Mouse (Mus musculus) heart, postnatal 25 days (tissue): ENCODE measurements around the gene Ckmt1. TPM values are rescaled to one million over a fixed set of nuclear protein-coding genes. Genes with fewer than 3 reads are reported as not detected.
"Not testable (repeated sequence)": the region's sequence is repeated elsewhere in the genome, so short reads cannot be mapped to it uniquely, and the experiment has no call there.

ENCODE experiments used
- DNase-seq: peaks from one replicate; pipeline ENCODE4 v3.0.0; 2022; ENCODE audit warnings: low spot score
- intact Hi-C: fragments of 180-260 bp; cut with DNase I; formaldehyde crosslinking; loops from one replicate; pipeline ENCODE4 v1.15.1; 2025
- total RNA-seq, 2 experiments: library from RNA; stranded (reverse); gene quantifications; 2 replicates each; pipeline ENCODE4 v1.2.3; 2021

Ckmt1 gene
- 1 to 10 TPM; 1.3 to 2.4 TPM for total RNA-seq

DNA sequence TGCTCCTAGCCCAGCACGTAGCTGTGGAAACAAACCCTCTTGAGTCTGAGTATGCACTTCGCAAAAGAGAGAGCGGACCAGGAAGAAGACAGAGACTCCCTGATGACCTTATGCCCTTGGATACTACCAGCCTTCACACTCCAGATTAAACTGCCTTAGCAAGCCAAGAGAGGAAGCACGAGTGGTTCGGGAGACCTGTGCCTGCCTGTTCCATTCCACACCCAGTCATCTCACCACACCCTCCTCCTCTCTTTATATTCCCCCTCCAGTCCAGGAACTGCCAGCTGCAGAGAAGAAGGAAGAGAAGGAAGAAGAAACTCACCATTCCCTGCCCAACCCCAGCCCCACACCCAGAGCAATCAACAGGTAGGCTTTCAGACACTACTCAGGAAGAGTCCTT is at the start of gene Ckmt1:
Ckmt1 (plus strand) TSS at position 221 of the 400 bp plus-strand sequence.
- intact Hi-C loops: loop anchor here (5.0 kb wide), 1 partner anchor 185 kb away; the partner anchor contains the start of genes Tubgcp4 and Zscan29
- no peak for DNase-seq

DNA sequence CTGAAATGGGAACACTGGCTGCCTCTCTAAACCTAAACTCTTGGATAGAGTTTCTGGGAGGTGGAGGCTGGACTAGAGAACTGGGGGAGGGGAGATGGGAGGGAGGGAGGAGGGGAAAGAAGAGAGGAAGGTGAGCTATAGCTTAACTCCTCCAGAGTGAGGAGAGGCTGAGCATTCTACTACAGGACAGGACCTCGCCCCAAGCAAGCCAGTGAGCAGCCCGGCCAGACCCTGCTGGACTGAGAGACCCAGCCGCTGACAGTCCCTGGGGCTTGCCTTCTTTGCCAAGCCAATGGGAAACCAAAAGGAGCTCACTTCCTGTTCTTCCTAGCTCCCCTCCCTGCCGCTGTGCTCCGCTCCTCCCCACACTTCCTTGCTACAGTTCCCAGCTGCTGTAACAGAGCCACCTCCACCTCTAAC is 48.5 kb upstream of the Ckmt1 start:
- intact Hi-C loops: no loop called here

DNA sequence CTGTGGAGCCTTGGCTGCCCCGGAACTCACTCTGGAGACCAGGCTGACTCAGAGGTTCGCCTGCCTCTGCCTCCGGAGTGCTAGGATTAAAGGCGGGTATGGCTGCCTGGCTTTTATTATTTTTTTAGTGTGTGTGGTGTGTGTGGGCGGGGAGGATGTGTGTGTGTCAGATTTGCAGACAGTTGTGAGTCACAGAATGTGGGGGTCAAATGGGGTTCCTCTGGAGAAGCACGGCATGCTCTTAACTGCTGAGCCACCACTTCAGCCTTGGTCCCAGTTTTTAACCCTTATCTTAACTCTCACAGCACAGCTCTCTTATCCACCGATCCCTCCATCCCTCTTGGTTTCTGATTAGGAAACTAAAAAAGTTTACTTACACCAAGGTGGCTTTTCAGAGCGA is 41.2 kb upstream of the Ckmt1 start:
- no peak for DNase-seq
- intact Hi-C loops: no loop called here

More for the DNA sequence above, 48.5 kb upstream of the Ckmt1 start:
- peak; percentile 50 for DNase-seq

DNA sequence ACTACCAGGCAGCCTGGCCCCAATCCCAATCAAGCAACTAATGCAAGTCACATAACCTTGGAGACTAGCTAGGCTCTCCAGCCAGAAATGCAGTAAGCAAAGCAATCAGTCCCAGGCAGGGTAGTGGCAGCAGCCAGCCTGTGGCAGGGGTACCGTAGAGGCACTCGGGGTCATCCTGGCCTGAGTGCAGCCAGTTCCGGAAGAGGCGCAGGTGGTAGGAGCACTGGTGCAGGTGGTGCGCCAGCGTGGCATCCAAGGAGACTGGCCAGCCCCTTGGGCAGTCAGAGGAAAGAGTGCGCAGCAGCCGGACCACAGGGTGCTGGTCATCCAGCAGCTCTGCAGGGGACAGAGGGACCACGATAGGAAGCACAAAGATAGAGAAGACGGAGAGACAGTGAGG is 34.5 kb upstream of the Ckmt1 start:
- intact Hi-C loops: no loop called here
- DNase-seq: no peak

DNA sequence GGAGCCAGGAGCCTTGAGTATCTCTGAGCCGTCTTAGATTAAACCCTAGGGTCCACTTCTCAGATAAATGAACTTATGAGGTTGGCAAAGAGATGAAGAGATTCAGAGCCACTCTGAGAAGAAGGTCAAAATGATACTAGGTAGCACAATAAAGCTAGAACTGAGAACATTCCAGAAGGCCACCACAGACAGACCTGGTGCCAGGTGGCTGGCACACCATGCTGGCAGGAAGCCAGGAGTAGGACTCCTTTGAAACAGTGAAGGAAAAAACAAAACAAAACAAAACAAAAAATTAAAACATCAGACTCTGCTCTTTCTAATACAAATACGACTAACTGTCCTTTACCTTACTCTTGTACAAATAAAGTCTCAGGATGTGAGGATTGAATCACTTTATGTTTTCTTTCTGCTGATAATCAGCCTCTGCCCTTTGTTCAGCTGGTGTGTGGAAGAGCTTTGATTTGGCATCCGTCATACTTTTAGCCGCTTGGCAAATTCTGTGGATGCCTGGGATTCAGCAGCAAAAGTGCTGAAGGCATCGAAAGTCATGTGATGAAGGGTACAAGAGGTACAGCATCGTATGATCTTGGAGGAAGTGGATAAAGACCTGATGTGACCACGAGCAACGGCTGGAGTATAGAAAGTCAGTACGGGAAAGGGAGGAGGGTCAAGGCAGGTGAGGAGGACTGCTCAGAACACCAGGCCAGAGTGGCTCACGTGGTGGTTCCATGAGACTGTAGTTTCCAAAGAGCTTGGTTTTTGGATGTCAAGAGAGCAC is 33.6 kb upstream of the Ckmt1 start:
- DNase-seq: no peak
- intact Hi-C loops: no loop called here

DNA sequence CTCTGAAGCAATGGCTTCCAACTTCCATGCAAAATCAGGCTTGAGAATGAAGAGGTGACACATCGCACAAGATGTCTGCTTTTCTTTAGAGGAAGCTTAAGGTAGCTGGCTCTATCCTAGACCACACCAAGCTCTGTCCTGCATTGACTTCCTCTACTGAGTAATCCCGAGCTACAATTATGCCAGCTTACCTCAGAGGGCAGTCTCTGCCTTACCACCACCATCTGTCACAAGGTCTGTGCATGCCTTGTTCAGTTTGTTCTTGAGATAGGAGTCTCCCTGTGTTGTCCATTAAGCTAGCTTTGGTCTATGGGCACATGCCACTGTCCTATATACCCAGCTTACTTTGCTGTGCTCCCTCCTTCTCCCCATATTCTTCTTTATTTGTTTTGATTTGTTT is 28.0 kb upstream of the Ckmt1 start:
- intact Hi-C loops: no loop called here
- DNase-seq: no peak

DNA sequence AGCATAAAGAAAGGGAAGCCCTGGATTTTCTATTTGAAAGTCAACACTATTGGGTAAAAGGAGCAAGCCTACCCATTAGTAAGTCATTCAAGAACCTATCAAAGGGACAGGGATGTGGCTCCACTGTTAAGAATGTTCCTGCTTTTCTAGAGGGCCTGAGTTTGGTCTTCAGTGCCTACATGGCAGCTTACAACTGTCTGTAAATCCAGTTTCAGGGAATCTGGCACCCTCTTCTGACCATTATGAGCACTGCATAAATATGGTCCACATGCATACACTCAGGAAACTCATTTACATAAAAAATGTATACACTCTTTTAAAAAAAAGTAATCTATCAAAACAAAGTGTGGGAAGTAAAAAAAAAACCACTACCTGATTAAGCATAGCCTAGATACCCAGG is 18.5 kb upstream of the Ckmt1 start:
- intact Hi-C loops: no loop called here
- no peak for DNase-seq

DNA sequence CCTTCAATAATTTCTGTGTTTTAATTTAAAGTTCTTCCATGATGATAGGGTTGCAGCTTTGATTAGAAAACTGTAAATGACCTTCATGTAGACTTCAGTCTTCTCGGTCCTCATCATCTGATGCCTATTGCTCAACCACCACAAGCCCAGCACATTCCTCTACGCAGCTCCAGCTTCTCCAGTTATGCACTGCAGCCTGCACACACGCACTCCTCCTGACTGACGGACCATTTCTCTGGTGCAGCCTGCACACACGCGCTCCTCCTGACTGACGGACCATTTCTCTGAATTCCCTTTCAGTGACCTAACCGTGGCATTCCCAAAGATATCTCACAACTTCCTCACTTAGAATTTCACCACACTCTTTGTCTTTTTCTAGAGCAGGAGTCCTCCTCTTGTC is 4.4 kb upstream of the Ckmt1 start:
- DNase-seq: no peak
- intact Hi-C loops: no loop called here

DNA sequence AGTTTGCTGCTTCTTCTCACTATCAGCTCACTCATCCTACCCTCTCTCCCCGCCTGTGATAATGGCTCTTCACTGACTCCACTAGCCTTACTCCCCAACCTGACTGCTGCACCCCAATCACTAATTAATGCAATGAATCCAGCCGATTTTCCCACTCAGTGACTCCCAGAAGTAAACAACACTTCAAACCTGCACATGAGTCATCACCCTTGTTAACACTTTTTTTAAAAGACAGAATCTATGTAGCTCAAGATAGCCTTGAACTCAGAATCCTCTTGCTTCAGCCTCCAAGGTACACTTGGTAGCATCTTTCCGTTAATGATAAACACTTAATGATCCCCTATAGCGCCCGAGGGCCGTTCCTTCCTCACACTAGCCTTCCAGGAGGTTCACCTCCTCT is 3.1 kb upstream of the Ckmt1 start:
- intact Hi-C loops: loop anchor here (2.0 kb wide), 1 partner anchor 84 kb away; the partner anchor contains the start of gene Trp53bp1
- no peak for DNase-seq

DNA sequence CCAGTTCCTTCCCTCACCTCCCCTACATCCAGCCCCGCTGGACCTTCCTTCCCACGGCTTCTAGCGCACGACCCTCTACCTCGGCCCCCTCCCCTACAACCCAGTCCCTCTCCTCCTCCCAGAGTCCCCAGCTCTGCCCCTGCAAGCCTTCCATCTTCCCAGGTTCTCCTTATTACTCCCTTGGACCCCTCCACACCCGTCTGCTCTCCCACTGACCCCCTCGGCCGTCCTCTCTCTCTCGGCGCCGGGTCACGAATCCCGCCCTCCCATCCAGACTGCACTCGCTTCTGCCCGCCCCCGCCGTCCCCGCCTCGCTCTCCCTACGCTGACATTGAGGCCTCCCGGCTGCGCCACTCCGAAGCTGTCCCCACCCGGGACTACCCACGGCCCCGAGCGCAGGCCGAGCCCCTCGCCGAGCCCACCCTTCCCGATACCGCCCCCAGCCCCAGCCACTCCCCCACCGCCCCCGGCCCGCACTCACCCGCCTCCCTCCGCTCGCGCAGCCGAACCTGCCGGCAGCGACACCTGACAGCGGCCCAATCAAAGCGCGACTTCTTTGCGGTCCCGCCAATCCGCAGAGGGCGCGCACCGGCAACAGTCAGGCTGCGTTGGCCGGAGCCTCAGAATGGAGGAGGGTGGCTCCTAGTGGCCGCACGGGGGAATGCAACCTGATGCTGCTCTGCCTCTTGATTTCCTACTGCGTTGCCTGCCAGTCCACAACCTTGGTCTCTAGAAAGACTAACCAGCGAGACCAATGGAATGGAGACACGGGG is 2.5 kb upstream of the Ckmt1 start, which contains the start of gene Ppip5k1:
Ppip5k1 (minus strand) TSS at position 577 of the 773 bp plus-strand sequence.
- intact Hi-C loops: loop anchor here (2.0 to 5.0 kb wide), 2 partner anchors 84 to 183 kb away; partner anchors contain the start of genes Trp53bp1, Tubgcp4 and Zscan29
- peak; percentile 94 for DNase-seq

DNA sequence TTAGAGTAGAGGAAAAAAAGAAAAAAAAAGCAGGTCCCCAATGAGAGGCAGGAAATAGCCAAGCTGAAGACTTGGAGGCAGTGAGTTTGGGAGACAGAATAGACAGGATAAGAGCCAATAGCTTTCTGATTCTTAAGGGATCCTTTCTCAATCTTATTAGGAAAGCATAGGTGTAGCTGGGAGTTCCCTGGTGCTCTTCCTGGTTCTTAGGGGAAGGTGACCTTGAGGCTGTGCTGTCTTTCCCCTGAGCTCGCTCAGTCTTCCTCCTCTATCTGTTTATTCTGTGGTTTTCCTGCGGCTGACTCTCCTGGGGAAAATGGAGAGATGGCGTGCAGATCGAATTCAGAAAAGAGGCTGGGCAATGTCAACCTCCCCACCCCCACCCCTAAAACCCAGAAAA is 447 bp downstream of the Ckmt1 start:
- no peak for DNase-seq
- intact Hi-C loops: loop anchor here (5.0 kb wide), 1 partner anchor 186 kb away; the partner anchor contains the start of genes Tubgcp4 and Zscan29

DNA sequence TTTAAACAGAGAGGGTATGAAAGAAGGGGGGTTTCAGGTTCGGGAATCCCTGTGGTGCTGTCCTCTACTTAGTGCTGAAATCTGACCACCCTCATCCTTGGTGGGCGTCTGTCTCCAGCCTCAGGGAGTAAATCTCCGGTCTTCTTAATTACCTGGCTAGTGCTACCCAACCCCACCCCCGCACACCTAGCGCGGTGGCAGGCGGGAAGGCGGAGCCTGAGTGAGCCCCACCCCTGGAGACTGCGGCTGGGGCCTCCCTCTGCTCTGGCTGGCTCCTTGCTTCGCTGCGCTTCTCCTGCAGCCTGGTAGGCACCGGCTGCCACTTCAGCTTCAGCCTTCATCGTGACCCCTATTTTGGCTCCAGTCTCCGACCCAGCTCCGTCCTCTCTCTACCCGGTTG is 867 bp downstream of the Ckmt1 start:
- DNase-seq: no peak
- intact Hi-C loops: loop anchor here (5.0 kb wide), 1 partner anchor 186 kb away; the partner anchor contains the start of genes Tubgcp4 and Zscan29

DNA sequence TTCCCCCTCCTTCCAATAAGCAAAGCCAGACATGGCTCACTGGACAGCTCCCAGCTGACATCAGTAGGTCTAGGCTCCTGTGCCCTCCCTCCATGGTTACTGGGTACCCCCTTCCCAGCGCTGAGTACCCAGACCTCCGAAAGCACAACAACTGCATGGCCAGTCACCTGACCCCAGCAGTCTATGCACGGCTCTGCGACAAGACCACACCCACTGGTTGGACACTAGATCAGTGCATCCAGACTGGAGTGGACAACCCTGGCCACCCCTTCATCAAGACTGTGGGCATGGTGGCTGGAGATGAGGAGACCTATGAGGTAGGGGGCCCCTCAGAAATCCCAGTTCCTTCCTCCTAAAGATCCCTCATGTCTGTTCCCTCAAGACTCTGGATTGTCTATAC is 1.9 kb downstream of the Ckmt1 start:
- intact Hi-C loops: loop anchor here (5.0 kb wide), 1 partner anchor 187 kb away; the partner anchor contains the start of genes Tubgcp4 and Zscan29

DNA sequence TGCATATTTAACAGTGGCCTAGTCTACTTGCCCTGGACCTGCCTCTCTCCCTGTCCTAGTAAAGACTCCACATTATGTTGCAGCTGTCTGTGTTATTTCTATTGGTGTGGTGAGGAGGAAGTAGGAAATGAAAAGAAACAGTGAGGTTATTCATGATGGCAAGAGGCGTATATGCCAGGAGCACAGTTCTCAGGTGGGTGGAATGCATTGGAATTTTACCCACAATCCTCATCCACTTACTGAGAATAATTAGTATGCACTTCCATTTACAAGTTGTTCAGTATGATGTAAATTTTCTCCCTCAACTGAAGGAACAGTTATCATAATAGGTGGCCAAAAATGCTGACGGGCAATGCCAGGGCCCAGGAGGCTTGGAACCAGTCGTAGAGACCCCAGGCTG is 6.1 kb downstream of the Ckmt1 start:
- DNase-seq: no peak
- intact Hi-C loops: no loop called here

More for the DNA sequence above, 1.9 kb downstream of the Ckmt1 start:
- no peak for DNase-seq

DNA sequence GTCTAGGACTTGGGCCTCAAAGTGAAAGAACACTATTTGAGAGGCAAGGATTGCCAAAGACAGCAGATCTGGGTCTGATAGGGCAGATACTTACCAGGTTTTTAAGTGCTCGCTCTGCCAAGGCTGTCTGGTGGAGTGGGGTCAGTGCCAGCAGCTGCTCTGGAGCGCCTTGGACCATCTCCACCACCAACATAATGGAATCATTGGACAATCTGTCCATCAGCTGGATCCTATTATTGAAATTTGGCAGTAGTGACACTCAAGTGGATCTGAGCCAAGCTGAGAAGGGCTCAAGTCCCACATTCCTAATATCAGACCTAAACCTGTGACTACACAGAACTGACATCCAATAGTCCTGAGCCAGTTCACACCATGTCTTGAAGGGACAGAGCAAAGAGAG is 11.3 kb downstream of the Ckmt1 start:
- no peak for DNase-seq
- intact Hi-C loops: no loop called here

DNA sequence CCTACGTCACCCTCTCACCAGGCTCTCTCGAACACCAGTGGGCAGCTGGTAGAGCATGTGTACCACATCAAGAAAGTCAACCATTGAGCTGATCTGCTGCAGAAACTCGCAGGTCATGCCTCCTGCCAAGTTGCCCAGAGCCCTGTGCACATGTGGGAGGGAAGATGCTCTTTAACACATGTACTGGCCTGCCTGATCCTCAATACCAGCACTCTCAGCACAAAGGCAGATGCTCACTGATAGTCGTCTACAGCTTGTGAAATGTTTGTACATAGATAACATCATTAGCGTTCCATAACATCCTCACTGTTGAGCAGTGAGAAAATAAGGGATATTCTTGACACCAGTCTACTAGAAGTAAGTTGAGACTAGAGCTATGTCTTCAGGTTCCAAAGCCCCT is 13.4 kb downstream of the Ckmt1 start:
- DNase-seq: no peak
- intact Hi-C loops: no loop called here

DNA sequence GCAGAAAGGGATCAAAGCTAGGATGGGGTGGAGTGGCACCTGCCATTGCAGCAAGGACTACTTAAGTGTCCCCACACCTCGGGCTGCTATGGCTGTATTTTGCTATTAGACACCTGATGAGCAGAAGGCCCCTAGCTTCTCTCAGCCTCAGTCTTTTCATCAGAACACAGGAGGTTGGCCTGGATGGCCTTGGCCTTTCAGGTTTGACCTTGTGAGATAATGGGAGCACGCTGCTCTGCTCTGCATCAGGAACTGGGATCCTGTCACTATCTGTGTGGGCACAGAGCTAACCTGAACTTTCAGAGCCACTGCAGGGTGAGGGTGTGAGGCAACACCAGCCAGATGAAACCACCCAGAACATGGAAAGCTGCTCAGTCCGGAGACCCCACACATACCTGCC is 14.8 kb downstream of the Ckmt1 start:
- DNase-seq: no peak
- intact Hi-C loops: no loop called here

DNA sequence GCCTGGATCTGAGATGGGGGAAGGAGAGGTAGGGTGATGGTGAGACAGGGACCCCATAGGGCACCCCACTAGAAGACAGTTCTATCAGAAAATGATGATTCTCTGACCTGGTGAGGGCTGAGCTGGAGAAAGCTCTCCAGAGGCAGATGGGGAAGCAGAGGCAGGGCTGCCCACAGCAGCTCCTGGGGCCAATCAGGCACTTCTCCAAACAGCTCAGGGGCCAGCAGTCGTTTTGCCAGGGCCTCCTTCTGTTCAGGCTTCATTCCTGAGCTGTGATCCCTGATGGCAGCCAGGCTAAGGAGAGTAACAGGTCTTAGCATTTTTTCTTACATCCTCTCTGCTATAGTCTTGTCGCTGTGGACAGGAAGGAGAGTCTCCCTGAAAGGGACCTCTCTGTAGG is 17.3 kb downstream of the Ckmt1 start:
- intact Hi-C loops: no loop called here
- DNase-seq: no peak

DNA sequence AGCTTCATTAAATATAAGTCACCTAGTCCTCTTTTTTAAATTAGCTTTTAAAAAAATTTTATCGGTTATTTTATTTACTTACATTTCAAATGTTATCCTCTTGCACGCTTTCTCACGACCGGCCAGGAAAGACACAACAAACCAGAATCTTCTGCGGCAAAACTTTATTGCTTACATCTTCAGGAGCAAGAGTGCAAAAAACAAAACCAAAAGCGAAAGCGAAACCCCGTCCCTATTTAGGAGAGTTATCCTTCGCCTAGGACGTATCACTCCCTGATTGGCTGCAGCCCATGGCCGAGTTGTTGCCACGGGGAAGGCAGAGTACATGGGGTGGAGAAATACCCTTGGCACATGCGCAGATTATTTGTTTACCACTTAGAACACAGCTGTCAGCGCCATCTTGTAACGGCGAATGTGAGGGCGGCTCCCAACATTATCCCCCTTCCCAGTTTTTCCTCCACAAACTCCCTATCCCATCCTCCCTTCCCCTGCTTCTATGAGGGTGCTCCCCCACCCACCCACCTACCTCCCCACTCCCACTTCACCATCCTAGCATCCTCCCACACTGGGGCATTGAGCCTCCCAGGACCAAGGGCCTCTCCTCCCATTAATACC is 29.6 kb downstream of the Ckmt1 start, which contains the start of gene Strc:
Strc (minus strand) TSS at position 208 of the 615 bp plus-strand sequence.
- DNase-seq, intact Hi-C loops: not testable (repeated sequence)

DNA sequence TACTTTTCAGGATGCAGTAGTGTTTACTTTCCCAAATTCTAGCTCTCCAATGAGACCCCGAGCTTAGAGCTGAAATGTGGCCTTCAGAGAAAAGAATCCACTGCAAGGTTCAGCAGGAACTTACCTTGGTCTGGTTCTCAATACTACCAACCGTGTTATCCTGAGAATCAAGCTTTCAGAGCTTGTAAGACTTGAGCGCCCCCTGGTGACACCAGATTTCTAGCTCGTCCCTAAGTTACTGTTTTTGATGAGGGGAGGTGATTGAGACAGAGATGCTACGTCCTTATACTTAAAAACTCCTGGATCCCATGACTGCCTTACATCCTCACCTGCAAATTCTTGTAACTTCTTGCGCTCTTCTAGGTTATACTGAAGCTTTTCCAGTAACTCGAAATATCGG is 39.1 kb downstream of the Ckmt1 start:
- DNase-seq: no peak
- intact Hi-C loops: loop anchor here (10.0 kb wide), 1 partner anchor 352 kb away; no protein-coding TSS in a partner anchor
